Mouse (Mus musculus): ENCODE results near the gene Phactr1.

DNA sequence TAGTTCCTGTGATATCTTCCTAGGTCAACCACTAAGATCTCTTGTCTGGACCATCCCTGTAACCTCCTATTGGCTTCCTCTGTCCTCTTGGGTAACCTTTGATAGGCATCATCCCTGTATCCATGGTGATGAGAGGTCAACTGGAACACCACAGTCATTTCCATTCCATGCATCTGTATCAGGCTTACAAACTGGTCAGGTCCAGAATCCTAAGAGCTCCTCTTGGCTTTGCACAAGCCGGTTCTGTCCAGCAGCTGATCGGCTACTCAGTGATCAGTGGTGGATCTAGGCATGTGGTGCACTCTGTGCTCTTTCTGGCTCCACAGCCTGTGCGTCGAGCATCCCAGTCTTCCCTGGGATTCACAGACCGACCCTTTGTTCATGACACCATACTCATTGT is 309.1 kb downstream of the Phactr1 start:
- no peak for TF ChIP-seq KAT2A (conservative IDR thresholded peaks at IDR 0.05; ENCODE audit: low read depth, low read length)
- TF ChIP-seq CTCF (IDR thresholded peaks at IDR 0.05 in 2 of 3, conservative IDR thresholded peaks at IDR 0.05 in 1 of 3; ENCODE audit: control insufficient read depth in 1 of 3, insufficient read depth in 1 of 3, low read depth in 2 of 3, low read length in 3 of 3, poor library complexity in 1 of 3, severe bottlenecking in 1 of 3), result no peak
- TF ChIP-seq POLR2A (IDR thresholded peaks at IDR 0.05; ENCODE audit: control insufficient read depth in 1 of 2, insufficient read depth in 1 of 2, low read depth in 1 of 2, low read length in 2 of 2, poor library complexity in 1 of 2), result no peak
- TF ChIP-seq SMC3 (IDR thresholded peaks at IDR 0.05; ENCODE audit: low read depth, low read length), result no peak
- TF ChIP-seq MAX (IDR thresholded peaks at IDR 0.05; ENCODE audit: low read length), result no peak
- no peak for TF ChIP-seq MXI1 (IDR thresholded peaks at IDR 0.05; ENCODE audit: low read depth, low read length)
- TF ChIP-seq GATA1 (IDR thresholded peaks at IDR 0.05; ENCODE audit: low read depth, low read length), result no peak
- TF ChIP-seq MEF2A (IDR thresholded peaks at IDR 0.05; ENCODE audit: extremely low read depth, insufficient replicate concordance, low read depth, low read length, poor library complexity, severe bottlenecking), result no peak
- TF ChIP-seq ZC3H11A (IDR thresholded peaks at IDR 0.05; ENCODE audit: low read depth, low read length), result no peak
